Mouse (Mus musculus) yolk sac, embryonic 10.5 days (tissue): ENCODE results near the gene H2afv.

Source experiments
- DNase-seq: peaks from one replicate; pipeline ENCODE4 v3.0.0-alpha.2; 2017; ENCODE audit warnings: low spot score

The H2afv gene

DNA sequence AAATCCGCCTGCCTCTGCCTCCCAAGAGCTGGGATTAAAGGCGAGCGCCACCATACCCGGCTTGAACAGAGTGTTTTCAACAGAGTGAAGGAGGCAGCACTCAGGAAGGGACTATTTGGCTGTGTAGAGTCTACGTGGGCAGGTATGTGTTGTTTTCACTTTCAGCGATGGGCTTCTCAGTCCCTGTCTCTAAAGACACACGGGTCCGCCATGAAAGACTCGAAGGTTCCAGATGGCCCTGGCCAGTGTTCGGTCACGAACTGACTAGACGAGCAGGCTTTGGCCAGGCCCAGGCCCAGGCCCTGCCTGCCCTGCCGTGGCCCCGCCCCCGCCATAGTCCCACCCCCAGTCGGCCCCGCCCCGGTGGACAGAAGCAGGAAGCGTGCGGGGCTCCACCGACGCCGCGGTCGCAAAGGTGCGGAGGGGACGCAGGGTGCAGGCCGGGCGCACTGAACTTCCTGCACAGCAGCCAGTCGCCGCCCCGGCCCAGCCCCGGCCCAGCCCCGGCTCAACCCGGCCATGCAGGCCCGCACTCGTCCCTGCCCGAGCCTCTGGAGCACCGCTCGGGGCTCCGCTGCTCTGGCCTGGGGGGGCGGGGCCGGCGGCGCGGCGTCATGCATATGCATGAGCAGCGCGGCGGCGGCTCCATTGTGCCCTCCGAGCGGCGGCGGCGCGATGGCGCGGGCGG lies 55.4 kb downstream of the H2afv start, which contains the start of gene Zmiz2:
TSS of gene Zmiz2 (plus strand) at position 349 of the 688 bp plus-strand sequence.
- DNase-seq = peak; percentile 97

GRCm38 (mm10) chr11:6388126-6388725 lies 56.0 kb downstream of the H2afv start:
- DNase-seq = no peak

- no peak for DNase-seq
These were observed 63.3 kb downstream of the H2afv start for GRCm38 (mm10) chr11:6380916-6381315.
